29 mouse cellular contexts compared by ENCODE assay signal in genomic region chr11:33127058-33127457, GRCm38 (mm10). TPM values are rescaled to one million over a fixed set of nuclear protein-coding genes. Genes with fewer than 3 reads are reported as not detected.
DNase-seq lines count a peak whose midpoint lies in the region; ATAC-seq lines count a peak whose summit lies in the region.
"Had no signal": no experiment of that assay in that cellular context is flagged by ENCODE, and none has a peak within 500 bp of the region (broad histone marks: within the 10 kb centered on the region; RNA-seq: fewer than 3 reads in every experiment).

No protein-coding gene starts in this region.

- H3K4me1 ChIP-seq in embryonic facial prominence, embryonic 13.5 days: peaks cover 15% of the 10 kb centered on the region; the same call in 1 of the 2 replicates
- H3K4me1 ChIP-seq in embryonic facial prominence, embryonic 10.5 days: peaks cover 33% of the 10 kb centered on the region
- H3K4me1 ChIP-seq in hindbrain, embryonic 13.5 days (replicated peaks): peaks cover 12% of the 10 kb centered on the region

- DNase-seq in embryonic facial prominence, embryonic 10.5 days (ENCODE audit: low spot score): no peak
- peak; percentile 41 to 56 for DNase-seq in heart, postnatal 10 days
- no peak for DNase-seq in heart, adult 8-10 months (ENCODE audit: low spot score)
- no peak for DNase-seq in urinary bladder, postnatal 14 days (ENCODE audit: low spot score)
- DNase-seq: cerebellum, adult 2 months; cerebellum, postnatal 14 days; gastrocnemius, adult 2 months; heart, adult 11 months; heart, postnatal 36 days; kidney, adult 8-10 months; kidney, postnatal 4 days; liver, postnatal 0 days; thymus, postnatal 4 days had no signal

- intact Hi-C loops in heart, postnatal 10 days (cut with DNase I): no loop called here

- H3K4me2 ChIP-seq in embryonic facial prominence, embryonic 13.5 days: no peak overlapping the region
- no peak overlapping the region for H3K4me2 ChIP-seq in hindbrain, embryonic 13.5 days
- H3K4me2 ChIP-seq: forebrain, embryonic 15.5 days; hindbrain, embryonic 12.5 days; limb, embryonic 12.5 days; liver, embryonic 11.5 days; midbrain, embryonic 15.5 days had no signal

- peaks cover 24% of the 10 kb centered on the region for H3K27me3 ChIP-seq in embryonic facial prominence, embryonic 13.5 days
- peaks cover 23% of the 10 kb centered on the region for H3K27me3 ChIP-seq in embryonic facial prominence, embryonic 10.5 days (replicated peaks; ENCODE audit: low read depth, poor library complexity, severe bottlenecking)
- 0 out of 2 replicates have a peak, but pooled peaks cover 8% of the 10 kb centered on the region for H3K27me3 ChIP-seq in hindbrain, embryonic 13.5 days
- H3K27me3 ChIP-seq: midbrain, embryonic 15.5 days had no signal

- peaks cover 6% of the 10 kb centered on the region for H3K36me3 ChIP-seq in embryonic facial prominence, embryonic 13.5 days
- H3K36me3 ChIP-seq in embryonic facial prominence, embryonic 10.5 days (replicated peaks): no peaks in the 10 kb centered on the region
- no peaks in the 10 kb centered on the region for H3K36me3 ChIP-seq in hindbrain, embryonic 13.5 days
- H3K36me3 ChIP-seq: forebrain, embryonic 15.5 days; hindbrain, embryonic 12.5 days; limb, embryonic 12.5 days; midbrain, embryonic 15.5 days had no signal

- H3K9me3 ChIP-seq in embryonic facial prominence, embryonic 13.5 days: no peaks in the 10 kb centered on the region
- no peaks in the 10 kb centered on the region for H3K9me3 ChIP-seq in embryonic facial prominence, embryonic 10.5 days
- H3K9me3 ChIP-seq in hindbrain, embryonic 13.5 days: no peaks in the 10 kb centered on the region
- H3K9me3 ChIP-seq: forebrain, embryonic 15.5 days; limb, embryonic 12.5 days; midbrain, embryonic 15.5 days had no signal

- H3K9ac ChIP-seq in embryonic facial prominence, embryonic 13.5 days: no peak overlapping the region
- no peak overlapping the region for H3K9ac ChIP-seq in hindbrain, embryonic 13.5 days
- H3K9ac ChIP-seq: forebrain, embryonic 15.5 days; hindbrain, embryonic 12.5 days; limb, embryonic 12.5 days; liver, postnatal 0 days; midbrain, embryonic 15.5 days had no signal

- 0 out of 2 replicates have a peak, but pooled peaks have one; percentile 8 for ATAC-seq in embryonic facial prominence, embryonic 13.5 days (ENCODE audit: insufficient number of reproducible peaks, insufficient read depth, low FRiP score, low TSS enrichment, low read depth)
- peak; percentile 34; the same call in 1 of the 2 replicates for ATAC-seq in common myeloid progenitor, adult 5-6 weeks (replicated peaks; ENCODE audit: low read depth, poor library complexity, severe bottlenecking)
- ATAC-seq in monocyte, adult 5-6 weeks (replicated peaks; ENCODE audit: insufficient number of reproducible peaks, low FRiP score, low TSS enrichment, poor library complexity, severe bottlenecking): 0 out of 2 replicates have a peak, but pooled peaks have one; percentile 40
- no peak for ATAC-seq in hindbrain, embryonic 13.5 days (ENCODE audit: low FRiP score)
- ATAC-seq: forebrain, embryonic 15.5 days; intestine, embryonic 16.5 days; liver, postnatal 0 days; lung, postnatal 0 days; midbrain, embryonic 15.5 days had no signal

- no peak overlapping the region for H3K4me3 ChIP-seq in embryonic facial prominence, embryonic 13.5 days
- no peak overlapping the region for H3K4me3 ChIP-seq in embryonic facial prominence, embryonic 10.5 days
- H3K4me3 ChIP-seq in hindbrain, embryonic 13.5 days: no peak overlapping the region
- H3K4me3 ChIP-seq: forebrain, embryonic 15.5 days; gastrocnemius, adult 2 months; hindbrain, embryonic 12.5 days; limb, embryonic 12.5 days; midbrain, embryonic 10.5 days; midbrain, embryonic 15.5 days had no signal

- no peak overlapping the region for H3K27ac ChIP-seq in embryonic facial prominence, embryonic 13.5 days
- no peak overlapping the region for H3K27ac ChIP-seq in embryonic facial prominence, embryonic 10.5 days (replicated peaks)
- H3K27ac ChIP-seq in hindbrain, embryonic 13.5 days: no peak overlapping the region
- H3K27ac ChIP-seq: forebrain, embryonic 15.5 days; gastrocnemius, adult 2 months; hindbrain, embryonic 12.5 days; kidney, postnatal 0 days; macrophage; midbrain, embryonic 10.5 days; midbrain, embryonic 15.5 days had no signal

RNA-seq across cellular contexts. Expression of gene Fgf18, which starts 20.1 kb away (rescaled TPM):
- polyA plus RNA-seq in embryonic facial prominence, embryonic 13.5 days (2015; fragmentation: Nextera tagmentation; extraction: Ambion mirVana): 9.8 and 13.7 TPM in 2 replicates
- polyA plus RNA-seq in embryonic facial prominence, embryonic 10.5 days (2016; fragmentation: Nextera tagmentation; extraction: Ambion mirVana): 2.8 and 3.4 TPM in 2 replicates
- 1 to 10 TPM; 6.1 to 7.3 TPM for total RNA-seq in heart, postnatal 10 days (2021)
- total RNA-seq in heart, adult 8-10 months (2022): 1 to 10 TPM; 3.0 to 5.6 (median 4.9) TPM
- total RNA-seq in common myeloid progenitor, adult 5-6 weeks (2017): not detected in 2 replicates
- not detected in 3 replicates for total RNA-seq in monocyte, adult 5-6 weeks (2017)
- 4.8 and 5.0 TPM in 2 replicates for polyA plus RNA-seq in hindbrain, embryonic 13.5 days (2015; fragmentation: Nextera tagmentation; extraction: Ambion mirVana)
- total RNA-seq: neutrophil, adult 5-6 weeks had no signal
- polyA plus RNA-seq: macrophage; small intestine, adult 2 months had no signal

RNA-seq across cellular contexts. Expression of gene Npm1, which starts 35.9 kb away (rescaled TPM):
- polyA plus RNA-seq in embryonic facial prominence, embryonic 13.5 days (2015; fragmentation: Nextera tagmentation; extraction: Ambion mirVana): 1,092 and 1,164 TPM in 2 replicates
- 1,564 and 1,604 TPM in 2 replicates for polyA plus RNA-seq in embryonic facial prominence, embryonic 10.5 days (2016; fragmentation: Nextera tagmentation; extraction: Ambion mirVana)
- 100 to 1,000 TPM; 202 to 225 TPM for total RNA-seq in heart, postnatal 10 days (2021)
- total RNA-seq in heart, adult 8-10 months (2022): 100 to 1,000 TPM; 139 to 175 (median 148) TPM
- total RNA-seq in common myeloid progenitor, adult 5-6 weeks (2017): 3,750 and 4,452 TPM in 2 replicates
- total RNA-seq in monocyte, adult 5-6 weeks (2017): 743 to 848 TPM (median 840 TPM) in 3 replicates
- 542 and 556 TPM in 2 replicates for polyA plus RNA-seq in hindbrain, embryonic 13.5 days (2015; fragmentation: Nextera tagmentation; extraction: Ambion mirVana)

Comparison
In these comparisons a context has a peak if more than half of its experiments do, and no peak if none do; other contexts are left out.
1. DNase-seq: peak in heart, postnatal 10 days (2 of 2); none in embryonic facial prominence, embryonic 10.5 days (single experiment), heart, adult 8-10 months (single experiment) and urinary bladder, postnatal 14 days (single experiment).